Mouse (Mus musculus): ENCODE results near the gene Fau.
A peak's percentile ranks its signal among the peaks of the same experiment; 100 is the strongest.
"Not testable (repeated sequence)": the region's sequence is repeated elsewhere in the genome, so short reads cannot be mapped to it uniquely, and the experiment has no call there.

Fau gene

DNA sequence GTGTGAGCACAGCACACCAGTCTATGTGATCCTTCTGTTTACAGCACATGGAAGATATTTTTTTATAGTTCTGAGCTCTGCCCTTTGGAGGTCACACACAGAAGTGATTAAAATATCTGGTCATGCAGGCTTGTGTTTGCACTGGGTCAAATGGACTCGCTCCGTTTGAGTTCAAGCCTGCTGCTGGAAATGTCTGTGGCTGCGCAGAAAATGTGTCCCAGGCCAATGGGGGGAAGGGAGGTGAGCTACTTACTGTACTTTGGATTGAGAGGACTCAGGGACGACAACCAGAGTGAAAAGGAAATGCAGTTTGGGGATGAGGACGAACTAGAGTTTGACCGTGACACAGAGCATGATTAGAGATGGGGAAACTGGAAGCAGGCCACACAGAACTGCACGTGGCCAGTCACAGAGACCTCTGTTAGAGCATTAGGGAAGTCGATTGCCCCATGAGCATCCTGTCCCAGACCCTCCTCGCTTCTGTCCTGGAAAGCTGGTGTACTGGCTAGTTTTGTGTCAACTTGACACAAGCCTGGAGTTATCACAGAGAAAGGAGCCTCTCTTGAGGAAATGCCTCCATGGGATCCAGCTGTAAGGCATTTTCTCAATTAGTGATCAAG lies 21.6 kb upstream of the Fau start:
- Histone ChIP-seq H3K36me3 (ENCODE audit: control insufficient read depth, insufficient read depth, low read length, poor library complexity, severe bottlenecking) (no peaks in the 10 kb centered on the region), H3K27me3 (ENCODE audit: control insufficient read depth, insufficient read depth, low read length, poor library complexity, severe bottlenecking) (no peaks in the 10 kb centered on the region)
- DNase-seq (ENCODE audit: low read depth, low spot score) = no peak

DNA sequence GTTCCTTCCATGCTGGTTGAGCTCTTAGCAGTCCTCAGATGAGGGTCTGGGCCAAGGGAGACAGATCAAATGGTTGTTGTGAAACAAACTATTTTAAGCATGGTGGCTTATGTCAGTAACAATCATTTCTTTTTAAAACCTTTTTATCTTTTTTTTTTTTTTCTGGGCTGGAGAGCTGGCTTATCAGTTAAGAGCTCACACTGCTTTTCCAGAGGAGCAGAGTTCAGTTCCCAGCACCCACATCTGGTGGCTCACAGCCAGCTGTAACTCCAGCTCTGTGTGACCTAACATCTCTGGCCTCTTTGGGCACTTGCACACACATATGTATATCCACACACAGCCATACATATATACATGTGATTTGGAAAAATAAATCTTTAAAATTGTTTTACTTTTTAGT lies 19.9 kb upstream of the Fau start:
- no peak for DNase-seq (ENCODE audit: low read depth, low spot score)
- no peaks in the 10 kb centered on the region for H3K36me3 ChIP-seq (ENCODE audit: control insufficient read depth, insufficient read depth, low read length, poor library complexity, severe bottlenecking)

GRCm38 (mm10) chr19:6038326-6038725 lies 19.3 kb upstream of the Fau start:
- Histone ChIP-seq H3K27me3 (ENCODE audit: control insufficient read depth, insufficient read depth, low read length, poor library complexity, severe bottlenecking) (no peaks in the 10 kb centered on the region), H3K36me3 (ENCODE audit: control insufficient read depth, insufficient read depth, low read length, poor library complexity, severe bottlenecking) (no peaks in the 10 kb centered on the region)
- DNase-seq (ENCODE audit: low read depth, low spot score) = no peak

More for the DNA sequence above, 19.9 kb upstream of the Fau start:
- no peaks in the 10 kb centered on the region for H3K27me3 ChIP-seq (ENCODE audit: control insufficient read depth, insufficient read depth, low read length, poor library complexity, severe bottlenecking)

- no peaks in the 10 kb centered on the region for H3K27me3 ChIP-seq (ENCODE audit: control insufficient read depth, insufficient read depth, low read length, poor library complexity, severe bottlenecking)
- peak; percentile 51 for DNase-seq (ENCODE audit: low read depth, low spot score)
- no peaks in the 10 kb centered on the region for H3K36me3 ChIP-seq (ENCODE audit: control insufficient read depth, insufficient read depth, low read length, poor library complexity, severe bottlenecking)
Observed at GRCm38 (mm10) chr19:6040002-6040401, 17.6 kb upstream of the Fau start.

- H3K27me3 ChIP-seq (ENCODE audit: control insufficient read depth, insufficient read depth, low read length, poor library complexity, severe bottlenecking) = no peaks in the 10 kb centered on the region
- H3K36me3 ChIP-seq (ENCODE audit: control insufficient read depth, insufficient read depth, low read length, poor library complexity, severe bottlenecking) = no peaks in the 10 kb centered on the region
- no peak for DNase-seq (ENCODE audit: low read depth, low spot score)
Observed at GRCm38 (mm10) chr19:6042293-6042692, 15.4 kb upstream of the Fau start.

GRCm38 (mm10) chr19:6044102-6044501 lies 13.5 kb upstream of the Fau start:
- peak; percentile 77 for DNase-seq (ENCODE audit: low read depth, low spot score)
- not testable (repeated sequence) for H3K27me3 ChIP-seq (ENCODE audit: control insufficient read depth, insufficient read depth, low read length, poor library complexity, severe bottlenecking); H3K36me3 ChIP-seq (ENCODE audit: control insufficient read depth, insufficient read depth, low read length, poor library complexity, severe bottlenecking)

GRCm38 (mm10) chr19:6045366-6046293 lies 12.0 kb upstream of the Fau start:
- peaks cover 9% of the 10 kb centered on the region for H3K36me3 ChIP-seq (ENCODE audit: control insufficient read depth, insufficient read depth, low read length, poor library complexity, severe bottlenecking)
- peak; percentile 78 for DNase-seq (ENCODE audit: low read depth, low spot score)
- no peaks in the 10 kb centered on the region for H3K27me3 ChIP-seq (ENCODE audit: control insufficient read depth, insufficient read depth, low read length, poor library complexity, severe bottlenecking)

DNA sequence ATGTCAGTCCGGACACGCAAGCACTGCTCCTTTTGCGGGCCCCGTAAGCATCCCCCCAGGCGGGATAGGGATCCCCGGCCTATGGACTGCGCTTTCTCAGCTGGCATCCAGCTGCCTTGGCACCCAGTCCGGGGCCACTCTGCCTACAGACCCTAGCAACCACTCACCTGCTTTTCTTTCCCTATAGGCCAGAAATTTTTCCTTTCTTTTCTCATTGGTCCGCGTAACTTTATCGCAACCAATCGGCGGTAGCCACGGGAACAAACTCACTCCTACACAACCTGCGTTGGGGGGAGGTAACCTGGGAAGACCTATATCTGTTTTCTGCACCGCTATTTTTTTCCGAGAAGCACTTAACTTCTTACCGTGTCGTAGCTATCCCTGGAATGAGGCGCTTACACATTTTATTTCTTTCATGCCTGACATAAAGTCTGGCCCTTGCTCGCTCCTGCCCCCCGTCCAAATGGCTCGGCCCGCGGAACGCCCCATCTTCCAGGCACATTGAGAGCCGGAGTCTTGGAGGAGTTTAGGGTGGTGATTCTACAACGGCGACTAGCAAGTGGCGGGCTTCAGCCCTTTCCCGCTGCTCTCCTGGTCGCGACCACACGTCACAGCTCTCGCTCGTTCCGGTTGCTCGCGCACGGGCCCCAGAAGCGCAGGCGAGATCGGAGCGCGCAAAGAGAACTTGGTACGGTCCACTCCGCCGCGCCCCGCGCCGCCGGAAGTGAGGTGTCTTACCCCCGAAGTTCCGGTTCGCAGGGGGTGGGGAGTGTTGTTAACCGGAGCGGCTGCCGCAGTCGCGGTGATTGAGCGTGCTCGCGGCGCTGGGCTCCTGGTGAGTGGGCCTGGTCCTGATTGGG lies 11.1 kb upstream of the Fau start, which contains the start of gene Syvn1:
Syvn1 (plus strand) TSS at position 283 of the 860 bp plus-strand sequence.
- Histone ChIP-seq H3K36me3 (ENCODE audit: control insufficient read depth, insufficient read depth, low read length, poor library complexity, severe bottlenecking) (peaks cover 12% of the 10 kb centered on the region), H3K27me3 (ENCODE audit: control insufficient read depth, insufficient read depth, low read length, poor library complexity, severe bottlenecking) (no peaks in the 10 kb centered on the region)
- peak; percentile 95 for DNase-seq (ENCODE audit: low read depth, low spot score)

- DNase-seq (ENCODE audit: low read depth, low spot score) = no peak
- Histone ChIP-seq H3K27me3 (ENCODE audit: control insufficient read depth, insufficient read depth, low read length, poor library complexity, severe bottlenecking) (no peaks in the 10 kb centered on the region), H3K36me3 (ENCODE audit: control insufficient read depth, insufficient read depth, low read length, poor library complexity, severe bottlenecking) (peaks cover 20% of the 10 kb centered on the region)
Observed at GRCm38 (mm10) chr19:6047154-6047898, 10.3 kb upstream of the Fau start.

GRCm38 (mm10) chr19:6047899-6048166 lies 9.8 kb upstream of the Fau start:
- Histone ChIP-seq H3K36me3 (ENCODE audit: control insufficient read depth, insufficient read depth, low read length, poor library complexity, severe bottlenecking) (peaks cover 23% of the 10 kb centered on the region), H3K27me3 (ENCODE audit: control insufficient read depth, insufficient read depth, low read length, poor library complexity, severe bottlenecking) (no peaks in the 10 kb centered on the region)
- DNase-seq (ENCODE audit: low read depth, low spot score) = no peak

DNA sequence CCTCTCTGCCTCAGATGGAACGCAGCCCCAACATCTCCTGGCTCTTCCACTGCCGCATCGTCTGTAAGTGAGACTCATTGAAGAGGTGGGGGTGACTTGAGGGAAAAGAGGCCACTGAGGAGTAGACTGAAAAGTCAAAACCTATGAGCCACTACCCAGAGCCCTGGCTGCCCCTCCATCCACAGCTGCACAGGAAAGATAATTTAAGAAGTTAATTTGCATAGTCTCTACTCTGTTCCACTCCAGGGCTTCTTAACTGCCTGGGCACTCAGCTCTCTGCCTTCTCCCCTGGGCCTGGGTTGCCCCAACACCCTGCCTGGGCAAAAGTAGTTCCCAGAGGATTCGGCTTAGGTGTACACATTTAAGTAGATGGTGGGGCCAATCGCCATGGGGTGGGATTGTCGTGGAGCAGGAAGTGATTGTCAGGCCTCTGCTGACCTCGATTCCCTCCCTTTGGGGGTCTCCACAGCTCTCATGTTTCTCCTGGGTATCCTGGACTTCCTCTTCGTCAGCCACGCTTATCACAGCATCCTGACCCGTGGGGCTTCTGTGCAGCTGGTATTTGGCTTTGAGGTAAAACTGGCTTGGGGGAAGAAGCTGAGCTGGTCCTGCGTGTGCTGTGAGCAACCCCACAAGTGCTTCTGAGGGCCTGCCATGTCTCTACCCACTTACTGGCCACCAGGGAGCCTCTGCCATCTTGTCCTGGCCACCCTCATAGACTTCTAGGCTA lies 8.8 kb upstream of the Fau start:
- Histone ChIP-seq H3K36me3 (ENCODE audit: control insufficient read depth, insufficient read depth, low read length, poor library complexity, severe bottlenecking) (peaks cover 28% of the 10 kb centered on the region), H3K27me3 (ENCODE audit: control insufficient read depth, insufficient read depth, low read length, poor library complexity, severe bottlenecking) (no peaks in the 10 kb centered on the region)
- peak; percentile 80 for DNase-seq (ENCODE audit: low read depth, low spot score)

GRCm38 (mm10) chr19:6052516-6052915 lies 5.1 kb upstream of the Fau start:
- no peak for DNase-seq (ENCODE audit: low read depth, low spot score)
- peaks cover 30% of the 10 kb centered on the region for H3K36me3 ChIP-seq (ENCODE audit: control insufficient read depth, insufficient read depth, low read length, poor library complexity, severe bottlenecking)
- no peaks in the 10 kb centered on the region for H3K27me3 ChIP-seq (ENCODE audit: control insufficient read depth, insufficient read depth, low read length, poor library complexity, severe bottlenecking)

- no peaks in the 10 kb centered on the region for H3K27me3 ChIP-seq (ENCODE audit: control insufficient read depth, insufficient read depth, low read length, poor library complexity, severe bottlenecking)
- DNase-seq (ENCODE audit: low read depth, low spot score) = no peak
- peaks cover 30% of the 10 kb centered on the region for H3K36me3 ChIP-seq (ENCODE audit: control insufficient read depth, insufficient read depth, low read length, poor library complexity, severe bottlenecking)
Observed at GRCm38 (mm10) chr19:6054296-6054695, 3.3 kb upstream of the Fau start.

DNA sequence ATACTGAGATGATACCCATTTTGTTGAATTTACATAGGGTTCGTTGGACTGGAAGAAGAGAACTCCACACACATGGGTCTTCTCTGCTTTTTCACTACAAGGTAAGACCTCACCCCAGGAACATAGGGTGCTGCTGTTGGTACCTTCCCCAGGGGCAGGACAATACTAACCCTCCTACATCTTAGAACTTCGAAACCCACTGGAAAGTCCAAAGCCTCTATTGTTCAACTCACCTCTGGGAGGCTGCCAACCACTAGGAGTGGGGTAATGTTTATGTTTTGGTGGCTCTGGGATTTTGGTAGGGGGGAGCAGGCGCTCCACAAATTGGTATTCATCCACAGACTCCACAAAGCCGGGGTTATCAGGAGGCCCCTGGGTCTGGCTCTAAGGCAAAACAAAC lies 948 bp upstream of the Fau start:
- H3K36me3 ChIP-seq (ENCODE audit: control insufficient read depth, insufficient read depth, low read length, poor library complexity, severe bottlenecking) = peaks cover 19% of the 10 kb centered on the region
- no peak for DNase-seq (ENCODE audit: low read depth, low spot score)
- no peaks in the 10 kb centered on the region for H3K27me3 ChIP-seq (ENCODE audit: control insufficient read depth, insufficient read depth, low read length, poor library complexity, severe bottlenecking)
